Mouse (Mus musculus): ENCODE results near the gene Otud7b.
"Not testable (repeated sequence)": the region's sequence is repeated elsewhere in the genome, so short reads cannot be mapped to it uniquely, and the experiment has no call there.

Otud7b gene

GRCm38 (mm10) chr3:96196437-96197128 is 92.3 kb downstream of the Otud7b start:
- in situ Hi-C loops (cut with MboI; ENCODE audit: low pct_unique_long_range_greater_than_20kb in 1 of 2, low sequenced_read_pairs in 2 of 2, unreplicated experiment in 1 of 2) = no loop called here

GRCm38 (mm10) chr3:96197129-96197749 is 92.9 kb downstream of the Otud7b start:
- in situ Hi-C loops (cut with MboI; ENCODE audit: low pct_unique_long_range_greater_than_20kb in 1 of 2, low sequenced_read_pairs in 2 of 2, unreplicated experiment in 1 of 2) = no loop called here

GRCm38 (mm10) chr3:96198181-96198580 is 93.9 kb downstream of the Otud7b start:
- in situ Hi-C loops (cut with MboI; ENCODE audit: low pct_unique_long_range_greater_than_20kb in 1 of 2, low sequenced_read_pairs in 2 of 2, unreplicated experiment in 1 of 2) = no loop called here

GRCm38 (mm10) chr3:96198601-96199251 is 94.4 kb downstream of the Otud7b start:
- in situ Hi-C loops (cut with MboI; ENCODE audit: low pct_unique_long_range_greater_than_20kb in 1 of 2, low sequenced_read_pairs in 2 of 2, unreplicated experiment in 1 of 2) = not testable (repeated sequence)

- in situ Hi-C loops (cut with MboI; ENCODE audit: low pct_unique_long_range_greater_than_20kb in 1 of 2, low sequenced_read_pairs in 2 of 2, unreplicated experiment in 1 of 2) = no loop called here
Measured at GRCm38 (mm10) chr3:96199731-96200130, 95.4 kb downstream of the Otud7b start.

- in situ Hi-C loops (cut with MboI; ENCODE audit: low pct_unique_long_range_greater_than_20kb in 1 of 2, low sequenced_read_pairs in 2 of 2, unreplicated experiment in 1 of 2) = no loop called here
Measured at GRCm38 (mm10) chr3:96207819-96208218, 103.5 kb downstream of the Otud7b start.

- in situ Hi-C loops (cut with MboI; ENCODE audit: low pct_unique_long_range_greater_than_20kb in 1 of 2, low sequenced_read_pairs in 2 of 2, unreplicated experiment in 1 of 2) = no loop called here
Measured at GRCm38 (mm10) chr3:96209242-96209641, 104.9 kb downstream of the Otud7b start.
